Mouse (Mus musculus): ENCODE measurements around the gene Elp4. TPM values are rescaled to one million over a fixed set of nuclear protein-coding genes. Genes with fewer than 3 reads are reported as not detected.

Elp4 gene
- 8.8 and 18.2 TPM in 2 replicates for total RNA-seq (2017)

GRCm38 (mm10) chr2:105903896-105904756, at the start of gene Elp4, which contains the start of gene Immp1l:
TSS of gene Elp4 (minus strand) at chr2:105904564.
TSS of gene Immp1l (plus strand) at chr2:105904638.
- ATAC-seq (ENCODE audit: extremely low read depth, insufficient number of reproducible peaks, low FRiP score, poor library complexity, severe bottlenecking), result peak; percentile 99

DNA sequence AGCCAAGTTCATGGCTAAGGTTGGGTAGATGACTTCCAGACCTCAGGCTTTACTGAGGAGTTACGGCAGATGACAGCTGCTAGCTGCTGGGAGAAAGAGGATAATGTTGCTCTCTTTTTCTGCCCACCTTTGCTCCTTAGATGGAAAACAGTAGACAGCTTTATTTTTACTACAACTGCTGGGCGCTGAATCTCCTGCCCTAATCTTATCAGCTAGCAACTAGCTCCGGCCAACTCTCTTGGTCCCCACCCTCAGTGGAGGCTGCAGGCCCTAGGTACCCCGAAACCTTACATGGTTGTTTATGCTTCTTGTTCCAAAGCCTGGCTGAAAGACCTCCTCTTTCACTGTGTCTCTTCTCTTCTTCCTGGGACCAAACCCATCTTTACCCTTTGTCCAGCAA, 49.5 kb upstream of the Elp4 start:
- no peak for ATAC-seq (ENCODE audit: extremely low read depth, insufficient number of reproducible peaks, low FRiP score, poor library complexity, severe bottlenecking)

- ATAC-seq (ENCODE audit: extremely low read depth, insufficient number of reproducible peaks, low FRiP score, poor library complexity, severe bottlenecking), result no peak
These were observed 47.1 kb upstream of the Elp4 start for GRCm38 (mm10) chr2:105951350-105951940.

DNA sequence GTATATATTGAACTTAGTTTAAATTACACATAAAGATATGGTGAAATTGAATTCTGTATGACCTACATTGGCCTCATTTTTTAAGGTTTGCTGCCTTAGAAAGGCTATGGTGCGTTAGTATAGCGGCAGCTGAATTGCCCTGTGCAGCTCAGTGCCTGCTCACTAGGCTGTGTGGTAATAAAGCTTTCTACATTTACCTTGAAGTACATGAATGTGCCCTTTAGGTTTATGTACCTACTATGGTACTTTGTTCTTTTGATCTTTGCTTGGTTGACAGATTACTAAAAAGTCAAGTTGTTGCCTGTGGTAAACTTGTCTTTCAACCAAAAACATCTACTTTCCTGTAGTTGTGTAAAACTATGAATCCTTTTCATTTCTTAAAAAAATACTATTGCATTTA, 45.8 kb upstream of the Elp4 start:
- ATAC-seq (ENCODE audit: extremely low read depth, insufficient number of reproducible peaks, low FRiP score, poor library complexity, severe bottlenecking), result no peak

GRCm38 (mm10) chr2:105917623-105918346, 13.4 kb upstream of the Elp4 start:
- ATAC-seq (ENCODE audit: extremely low read depth, insufficient number of reproducible peaks, low FRiP score, poor library complexity, severe bottlenecking), result no peak

DNA sequence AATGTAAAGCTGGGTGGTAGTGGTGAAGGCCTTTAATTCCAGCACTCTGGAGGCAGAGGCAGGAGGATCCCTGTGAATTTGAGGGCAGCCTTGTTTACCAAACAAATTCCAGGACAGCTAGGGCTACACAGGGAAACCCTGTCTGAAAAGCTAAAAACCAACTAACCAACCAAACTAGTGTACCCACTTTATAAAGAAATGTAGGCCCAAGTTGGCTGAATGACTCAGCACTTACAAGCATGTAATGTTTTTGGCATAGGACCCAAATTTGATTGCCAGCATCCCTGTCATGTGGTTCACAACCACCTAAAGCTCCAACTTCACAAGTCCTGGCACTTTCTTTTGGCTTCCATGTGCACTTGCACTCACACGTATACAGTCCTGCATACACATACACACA, 12.3 kb upstream of the Elp4 start:
- no peak for ATAC-seq (ENCODE audit: extremely low read depth, insufficient number of reproducible peaks, low FRiP score, poor library complexity, severe bottlenecking)

GRCm38 (mm10) chr2:105913655-105914366, 9.4 kb upstream of the Elp4 start:
- no peak for ATAC-seq (ENCODE audit: extremely low read depth, insufficient number of reproducible peaks, low FRiP score, poor library complexity, severe bottlenecking)

- ATAC-seq (ENCODE audit: extremely low read depth, insufficient number of reproducible peaks, low FRiP score, poor library complexity, severe bottlenecking), result no peak
These were observed 6.2 kb upstream of the Elp4 start for GRCm38 (mm10) chr2:105910611-105911010.

GRCm38 (mm10) chr2:105908351-105908750, 4.0 kb upstream of the Elp4 start:
- ATAC-seq (ENCODE audit: extremely low read depth, insufficient number of reproducible peaks, low FRiP score, poor library complexity, severe bottlenecking), result no peak

GRCm38 (mm10) chr2:105904757-105905146, 388 bp upstream of the Elp4 start:
- ATAC-seq (ENCODE audit: extremely low read depth, insufficient number of reproducible peaks, low FRiP score, poor library complexity, severe bottlenecking), result 0 out of 2 replicates have a peak, but pooled peaks have one; percentile 4

DNA sequence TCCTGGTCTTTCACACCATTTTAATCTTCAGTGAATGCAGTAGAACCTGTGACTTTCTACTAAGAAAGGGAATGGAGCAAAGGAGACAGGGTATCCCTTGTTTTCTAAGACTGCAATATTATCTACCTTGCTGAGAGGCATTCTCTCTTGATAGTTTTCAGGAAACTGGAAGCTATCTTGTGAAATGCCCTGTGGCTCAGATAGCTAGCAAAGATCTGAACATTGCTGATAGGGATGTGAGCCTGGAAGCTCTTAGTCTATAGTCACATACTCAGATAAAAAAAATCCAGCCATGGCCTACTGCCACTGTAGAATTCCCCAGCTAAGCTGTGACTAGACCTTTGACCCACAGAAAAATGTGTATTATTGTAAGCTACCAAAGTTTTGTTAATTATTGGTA, 13.5 kb downstream of the Elp4 start:
- ATAC-seq (ENCODE audit: extremely low read depth, insufficient number of reproducible peaks, low FRiP score, poor library complexity, severe bottlenecking), result no peak

- no peak for ATAC-seq (ENCODE audit: extremely low read depth, insufficient number of reproducible peaks, low FRiP score, poor library complexity, severe bottlenecking)
These were observed 31.0 kb downstream of the Elp4 start for GRCm38 (mm10) chr2:105873403-105873802.

DNA sequence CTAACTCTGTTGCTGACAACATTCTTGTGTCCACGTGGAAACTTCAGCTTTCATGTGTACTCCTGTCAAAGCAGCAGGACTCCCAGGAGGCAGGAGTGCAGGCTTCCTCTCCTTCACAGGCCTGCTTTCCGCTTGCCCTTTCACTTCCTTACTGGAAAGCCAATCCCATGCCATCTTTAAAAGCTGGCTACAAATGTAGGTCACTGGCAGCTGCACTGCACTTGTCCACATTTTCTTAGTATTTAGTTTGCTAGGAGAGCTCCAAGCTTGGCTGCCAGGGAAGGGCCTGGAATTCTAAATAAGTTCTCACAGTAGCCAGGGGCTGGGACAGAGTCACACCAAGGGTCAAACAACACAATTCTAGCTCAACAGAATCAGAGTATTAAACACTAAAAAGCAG, 49.6 kb downstream of the Elp4 start:
- ATAC-seq (ENCODE audit: extremely low read depth, insufficient number of reproducible peaks, low FRiP score, poor library complexity, severe bottlenecking), result no peak

DNA sequence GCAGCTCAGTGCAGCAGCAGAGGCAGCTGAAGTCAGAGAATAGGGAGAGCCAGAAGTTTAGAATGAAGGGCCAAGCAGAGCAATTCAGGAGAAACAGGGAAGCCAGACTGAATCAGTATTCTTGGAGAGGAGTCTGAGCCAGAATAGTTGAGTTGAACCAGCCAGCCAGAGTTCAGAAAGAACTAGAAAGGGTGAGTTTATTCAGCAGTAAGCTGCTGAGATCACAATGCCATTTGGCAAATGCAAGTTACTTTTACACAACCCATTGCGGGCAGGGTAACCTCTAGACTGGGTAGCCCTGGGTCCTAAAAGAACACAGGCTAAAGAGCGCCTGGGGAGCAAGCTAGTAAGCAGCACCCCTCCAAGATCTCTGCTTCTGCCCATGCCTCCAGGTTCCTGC, 51.4 kb downstream of the Elp4 start:
- ATAC-seq (ENCODE audit: extremely low read depth, insufficient number of reproducible peaks, low FRiP score, poor library complexity, severe bottlenecking), result no peak

DNA sequence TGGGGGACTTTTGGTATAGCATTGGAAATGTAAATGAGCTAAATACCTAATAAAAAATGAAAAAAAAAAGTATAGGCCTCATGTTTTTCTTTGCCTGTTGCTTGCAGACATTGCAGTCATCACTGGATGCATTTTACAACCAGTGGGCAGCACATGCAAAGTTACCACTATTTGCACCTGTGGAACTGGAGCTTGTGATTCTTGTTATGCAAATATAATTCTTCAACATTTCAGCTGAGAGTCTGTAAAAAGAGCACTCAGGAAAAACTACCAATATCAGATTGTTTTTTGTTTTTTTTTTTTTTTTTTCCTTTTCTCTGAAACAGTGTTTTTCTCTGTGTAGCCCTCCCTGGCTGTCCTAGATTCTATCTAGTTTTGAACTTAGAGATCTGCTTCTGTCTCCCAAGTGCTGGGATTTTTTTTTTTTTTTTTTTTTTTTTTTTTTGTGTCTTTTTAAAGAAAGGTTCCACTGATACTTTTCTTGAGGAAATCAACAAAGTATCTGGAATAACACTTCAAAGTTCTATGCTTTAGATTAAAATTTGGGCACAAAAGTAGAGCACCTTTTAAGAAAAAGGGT, 52.6 kb downstream of the Elp4 start:
- no peak for ATAC-seq (ENCODE audit: extremely low read depth, insufficient number of reproducible peaks, low FRiP score, poor library complexity, severe bottlenecking)

- no peak for ATAC-seq (ENCODE audit: extremely low read depth, insufficient number of reproducible peaks, low FRiP score, poor library complexity, severe bottlenecking)
These were observed 61.2 kb downstream of the Elp4 start for GRCm38 (mm10) chr2:105843151-105843550.

GRCm38 (mm10) chr2:105817965-105818364, 86.4 kb downstream of the Elp4 start:
- ATAC-seq (ENCODE audit: extremely low read depth, insufficient number of reproducible peaks, low FRiP score, poor library complexity, severe bottlenecking), result no peak

GRCm38 (mm10) chr2:105815170-105815569, 89.2 kb downstream of the Elp4 start:
- ATAC-seq (ENCODE audit: extremely low read depth, insufficient number of reproducible peaks, low FRiP score, poor library complexity, severe bottlenecking), result no peak

- no peak for ATAC-seq (ENCODE audit: extremely low read depth, insufficient number of reproducible peaks, low FRiP score, poor library complexity, severe bottlenecking)
These were observed 91.3 kb downstream of the Elp4 start for GRCm38 (mm10) chr2:105813041-105813440.

All from neutrophil, adult 5-6 weeks (primary cell).